11 mouse cellular contexts compared by ENCODE assay signal in genomic region chr7:132669999-132670862, GRCm38 (mm10). TPM values are rescaled to one million over a fixed set of nuclear protein-coding genes. Genes with fewer than 3 reads are reported as not detected.
DNase-seq lines count a peak whose midpoint lies in the region; ATAC-seq and TF ChIP-seq lines count a peak whose summit lies in the region.
"Had no signal": no experiment of that assay in that cellular context is flagged by ENCODE, and none has a peak within 500 bp of the region (broad histone marks: within the 10 kb centered on the region; RNA-seq: fewer than 3 reads in every experiment).

No protein-coding gene starts in this region.

- TF ChIP-seq POLR2A in testis, adult 2 months (IDR thresholded peaks at IDR 0.05; ENCODE audit: control insufficient read depth, low read depth, low read length) = no peak

- no peak overlapping the region for H3K4me3 ChIP-seq in testis, adult 2 months (ENCODE audit: control insufficient read depth, low read depth, low read length)
- H3K4me3 ChIP-seq in lung, embryonic 15.5 days = no peak overlapping the region
- H3K4me3 ChIP-seq: limb, embryonic 10.5 days had no signal

- ATAC-seq in lung, embryonic 15.5 days (ENCODE audit: borderline replicate concordance, extremely low read depth, low FRiP score, low TSS enrichment) = peak; percentile 36; the same call in 1 of the 2 replicates

- peak; percentile 45 for DNase-seq in gastrocnemius, adult 18-20 months (ENCODE audit: low spot score)
- DNase-seq in gastrocnemius, postnatal 25 days = no peak
- DNase-seq in testis, postnatal 14 days (ENCODE audit: low spot score) = no peak
- no peak for DNase-seq in frontal cortex, postnatal 10 days (ENCODE audit: low spot score in 2 of 2)
- DNase-seq in left cerebral cortex, postnatal 10 days (ENCODE audit: extremely low spot score in 1 of 2, low spot score in 2 of 2) = no peak
- no peak for DNase-seq in ovary, postnatal 36 days (ENCODE audit: low spot score)
- DNase-seq: layer of hippocampus, adult 9-11 months; thymus, adult 2 months had no signal

- no peak for TF ChIP-seq CTCF in testis, adult 2 months (IDR thresholded peaks at IDR 0.05; ENCODE audit: control insufficient read depth, insufficient read depth, insufficient replicate concordance, low read depth, low read length)

- WGBS in lung, embryonic 15.5 days = 60% methylated on average over 20 of the region's 20 CpGs

- no peaks in the 10 kb centered on the region for H3K9me3 ChIP-seq in lung, embryonic 15.5 days
- H3K9me3 ChIP-seq: limb, embryonic 10.5 days had no signal

- H3K36me3 ChIP-seq in testis, adult 2 months (ENCODE audit: control insufficient read depth, insufficient read depth, low read length) = no peaks in the 10 kb centered on the region
- H3K36me3 ChIP-seq in lung, embryonic 15.5 days = no peaks in the 10 kb centered on the region
- H3K36me3 ChIP-seq: limb, embryonic 10.5 days had no signal

- H3K4me1 ChIP-seq in testis, adult 2 months (ENCODE audit: control insufficient read depth, insufficient read depth, low read length) = peaks cover 2% of the 10 kb centered on the region; the same call in 1 of the 2 replicates
- peaks cover 41% of the 10 kb centered on the region for H3K4me1 ChIP-seq in lung, embryonic 15.5 days

- H3K9ac ChIP-seq in lung, embryonic 15.5 days = no peak overlapping the region

- H3K27ac ChIP-seq in testis, adult 2 months (ENCODE audit: control insufficient read depth, insufficient read depth, low read depth, low read length) = peak overlapping the region; percentile 75
- H3K27ac ChIP-seq in lung, embryonic 15.5 days = peak overlapping the region; percentile 80
- H3K27ac ChIP-seq: limb, embryonic 10.5 days had no signal

- H3K27me3 ChIP-seq in testis, adult 2 months (ENCODE audit: control insufficient read depth, insufficient read depth, low read length) = no peaks in the 10 kb centered on the region
- no peaks in the 10 kb centered on the region for H3K27me3 ChIP-seq in lung, embryonic 15.5 days

- intact Hi-C loops in left cerebral cortex, postnatal 10 days (cut with DNase I) = no loop called here

- no peak overlapping the region for H3K4me2 ChIP-seq in lung, embryonic 15.5 days

RNA-seq across cellular contexts. Expression of gene Lhpp, which starts 59.8 kb away (rescaled TPM):
- total RNA-seq in gastrocnemius, adult 18-20 months (2021) = 10 to 100 TPM; 11.6 to 17.7 TPM
- total RNA-seq in gastrocnemius, postnatal 25 days (2021) = 10 to 100 TPM; 12.5 to 13.2 TPM
- 6.4 and 7.3 TPM in 2 replicates for polyA plus RNA-seq in testis, adult 2 months (2012; rRNA removed)
- polyA plus RNA-seq in lung, embryonic 15.5 days (2015; fragmentation: Nextera tagmentation; extraction: Ambion mirVana) = 19.1 and 20.8 TPM in 2 replicates
- 10 to 100 TPM; 28.6 to 31.6 TPM for total RNA-seq in left cerebral cortex, postnatal 10 days (2021)
